Mouse (Mus musculus) forebrain, embryonic 14.5 days (tissue): ENCODE measurements at regions not wholly inside any gene's neighbourhood (a gene's known extent, or its start where the extent isn't known, plus 50 kb on each side); places are given as distances from the start of the nearest gene placed in this dataset.
A peak's percentile ranks its signal among the peaks of the same experiment; 100 is the strongest.

Experiments
- ATAC-seq: fragments of 200-750 bp; cut with Nextera tagmentation; 2 replicates; pipeline ENCODE4 v1.8.0; 2017; ENCODE audit warnings: mild to moderate bottlenecking, moderate library complexity
- DNase-seq: peaks from one replicate; pipeline ENCODE4 v3.0.0-alpha.2; 2015; ENCODE audit warnings: low spot score
- H3K27ac ChIP-seq: fragments of 300-500 bp; sonication (generic); 2 replicates; pipeline ENCODE4 v1.5.1; 2014; ENCODE audit warnings: low read depth, mild to moderate bottlenecking, control low read depth, low read length, moderate library complexity
- H3K27me3 ChIP-seq: fragments of 300-500 bp; sonication (generic); replicated peaks from 2 replicates; pipeline ENCODE4 v1.6.1; 2014; ENCODE audit warnings: low read length, control low read depth, mixed read lengths; ENCODE audit not compliant: control insufficient read depth, insufficient read depth
- H3K36me3 ChIP-seq: fragments of 300-500 bp; sonication (generic); 2 replicates; pipeline ENCODE4 v1.6.1; 2014; ENCODE audit warnings: low read length, control low read depth; ENCODE audit not compliant: control insufficient read depth, insufficient read depth
- H3K4me1 ChIP-seq: fragments of 300-500 bp; sonication (generic); 2 replicates; pipeline ENCODE4 v1.6.1; 2014; ENCODE audit warnings: antibody characterized with exemption, low read length, control low read depth; ENCODE audit not compliant: control insufficient read depth, insufficient read depth
- H3K4me2 ChIP-seq: fragments of 300-500 bp; sonication (generic); 2 replicates; pipeline ENCODE4 v1.6.1; 2014; ENCODE audit warnings: mild to moderate bottlenecking, control low read depth, low read length
- H3K4me3 ChIP-seq: fragments of 300-500 bp; sonication (generic); 2 replicates; pipeline ENCODE4 v1.5.1; 2014; ENCODE audit warnings: low read depth, low read length, control low read depth
- H3K9ac ChIP-seq: fragments of 300-500 bp; sonication (generic); 2 replicates; pipeline ENCODE4 v1.6.1; 2014; ENCODE audit warnings: mild to moderate bottlenecking, low read length, control low read depth, moderate library complexity
- H3K9me3 ChIP-seq: fragments of 300-500 bp; sonication (generic); replicated peaks from 2 replicates; pipeline ENCODE4 v1.6.1; 2016; ENCODE audit warnings: low read length, control low read depth, mixed read lengths; ENCODE audit not compliant: control insufficient read depth
- WGBS: fragments of 180-500 bp; shearing (Covaris S2); extraction: QIAGEN DNeasy Blood & Tissue Kit; methylation state at CpG from one replicate; pipeline ENCODE4 v1.1.7; 2014; 5-methylcytosine and 5-hydroxymethylcytosine counted together

GRCm38 (mm10) chr8:89680341-89680740, 636.4 kb upstream of the Sall1 start:
- Histone ChIP-seq H3K4me1 (peaks cover 6% of the 10 kb centered on the region), H3K4me3 (no peak overlapping the region), H3K4me2 (no peak overlapping the region), H3K9ac (no peak overlapping the region), H3K27ac (no peak overlapping the region), H3K27me3 (no peaks in the 10 kb centered on the region), H3K9me3 (no peaks in the 10 kb centered on the region), H3K36me3 (no peaks in the 10 kb centered on the region)
- DNase-seq = no peak
- WGBS = 66% methylated on average over 5 of the region's 5 CpGs
- ATAC-seq = no peak

DNA sequence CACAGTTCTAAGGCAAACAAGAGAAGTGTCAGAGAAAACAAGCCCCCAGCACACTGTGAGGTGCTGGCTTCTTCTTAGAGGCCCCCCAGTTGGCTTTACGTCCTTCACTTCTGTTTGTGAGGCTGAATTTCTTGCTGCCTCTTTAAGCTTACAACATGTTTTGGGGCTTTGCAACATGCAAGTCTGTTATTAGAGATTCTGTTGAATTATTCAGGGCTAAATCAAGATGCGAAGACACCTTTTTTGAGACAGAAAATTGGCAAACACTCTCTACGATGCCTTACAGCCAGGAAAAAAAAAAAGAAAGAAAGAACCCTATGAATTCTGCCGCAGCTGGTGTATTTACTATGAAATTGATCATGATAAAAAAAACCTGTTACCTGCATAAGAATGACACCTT, 635.6 kb upstream of the Sall1 start:
- Histone ChIP-seq H3K4me1 (peaks cover 6% of the 10 kb centered on the region), H3K9ac (no peak overlapping the region), H3K27me3 (no peaks in the 10 kb centered on the region), H3K4me2 (no peak overlapping the region), H3K27ac (no peak overlapping the region), H3K9me3 (no peaks in the 10 kb centered on the region), H3K4me3 (no peak overlapping the region), H3K36me3 (no peaks in the 10 kb centered on the region)
- ATAC-seq (no peak), DNase-seq (peak; percentile 72)
- WGBS = 18% methylated on average over 4 of the region's 4 CpGs

DNA sequence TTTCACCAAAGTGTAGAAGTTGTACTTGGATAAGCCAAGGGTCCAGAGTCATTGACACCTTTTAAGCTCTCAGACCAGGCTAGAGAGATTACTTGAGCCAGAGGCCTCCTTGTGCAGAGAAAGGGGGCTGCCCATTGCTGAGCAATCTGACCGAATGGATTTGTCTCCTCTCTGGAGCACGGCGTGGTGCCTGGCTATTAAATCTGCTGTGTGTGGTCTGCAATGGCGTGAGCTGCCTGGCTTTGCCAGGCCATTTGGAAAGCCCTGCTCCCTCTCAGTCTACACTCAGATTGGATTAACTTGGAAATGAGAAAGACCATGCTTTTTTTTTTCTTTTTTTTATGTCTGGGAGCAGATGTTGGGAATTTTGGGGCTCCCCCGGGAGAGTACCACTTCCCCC, 633.3 kb upstream of the Sall1 start:
- H3K9me3 ChIP-seq = no peaks in the 10 kb centered on the region
- 19% methylated on average over 5 of the region's 5 CpGs for WGBS
- peaks cover 6% of the 10 kb centered on the region for H3K4me1 ChIP-seq
- no peak overlapping the region for H3K4me3 ChIP-seq
- no peak overlapping the region for H3K4me2 ChIP-seq
- H3K27ac ChIP-seq = no peak overlapping the region
- H3K27me3 ChIP-seq = no peaks in the 10 kb centered on the region
- no peaks in the 10 kb centered on the region for H3K36me3 ChIP-seq
- DNase-seq (no peak), ATAC-seq (no peak)
- H3K9ac ChIP-seq = no peak overlapping the region

GRCm38 (mm10) chr8:89673911-89674310, 629.9 kb upstream of the Sall1 start:
- ATAC-seq (peak; percentile 20; the same call in 1 of the 2 replicates), DNase-seq (peak; percentile 70)
- Histone ChIP-seq H3K9me3 (no peaks in the 10 kb centered on the region), H3K27ac (no peak overlapping the region), H3K36me3 (no peaks in the 10 kb centered on the region), H3K9ac (no peak overlapping the region), H3K27me3 (no peaks in the 10 kb centered on the region), H3K4me2 (no peak overlapping the region), H3K4me1 (no peaks in the 10 kb centered on the region), H3K4me3 (no peak overlapping the region)
- WGBS = 76% methylated on average over 4 of the region's 4 CpGs

GRCm38 (mm10) chr8:89672631-89673030, 628.7 kb upstream of the Sall1 start:
- Histone ChIP-seq H3K9me3 (no peaks in the 10 kb centered on the region), H3K36me3 (no peaks in the 10 kb centered on the region), H3K4me1 (no peaks in the 10 kb centered on the region), H3K27me3 (no peaks in the 10 kb centered on the region), H3K4me2 (no peak overlapping the region), H3K27ac (no peak overlapping the region), H3K9ac (no peak overlapping the region), H3K4me3 (no peak overlapping the region)
- DNase-seq (no peak), ATAC-seq (no peak)
- WGBS = 62% methylated on average over 5 of the region's 5 CpGs

- 93% methylated on average over 9 of the region's 9 CpGs for WGBS
- no peak overlapping the region for H3K9ac ChIP-seq
- no peaks in the 10 kb centered on the region for H3K36me3 ChIP-seq
- H3K4me2 ChIP-seq = no peak overlapping the region
- no peaks in the 10 kb centered on the region for H3K9me3 ChIP-seq
- no peak for ATAC-seq
- no peaks in the 10 kb centered on the region for H3K27me3 ChIP-seq
- no peak overlapping the region for H3K27ac ChIP-seq
- no peak for DNase-seq
- H3K4me3 ChIP-seq = no peak overlapping the region
- H3K4me1 ChIP-seq = no peaks in the 10 kb centered on the region
Observed at GRCm38 (mm10) chr8:89664911-89665689, 621.1 kb upstream of the Sall1 start.

- Histone ChIP-seq H3K9me3 (no peaks in the 10 kb centered on the region), H3K4me2 (no peak overlapping the region), H3K27ac (no peak overlapping the region), H3K4me3 (no peak overlapping the region), H3K9ac (no peak overlapping the region), H3K36me3 (no peaks in the 10 kb centered on the region), H3K27me3 (no peaks in the 10 kb centered on the region), H3K4me1 (no peaks in the 10 kb centered on the region)
- no peak for ATAC-seq
- 86% methylated on average over 10 of the region's 10 CpGs for WGBS
- DNase-seq = no peak
Observed at GRCm38 (mm10) chr8:89663859-89664258, 619.9 kb upstream of the Sall1 start.

DNA sequence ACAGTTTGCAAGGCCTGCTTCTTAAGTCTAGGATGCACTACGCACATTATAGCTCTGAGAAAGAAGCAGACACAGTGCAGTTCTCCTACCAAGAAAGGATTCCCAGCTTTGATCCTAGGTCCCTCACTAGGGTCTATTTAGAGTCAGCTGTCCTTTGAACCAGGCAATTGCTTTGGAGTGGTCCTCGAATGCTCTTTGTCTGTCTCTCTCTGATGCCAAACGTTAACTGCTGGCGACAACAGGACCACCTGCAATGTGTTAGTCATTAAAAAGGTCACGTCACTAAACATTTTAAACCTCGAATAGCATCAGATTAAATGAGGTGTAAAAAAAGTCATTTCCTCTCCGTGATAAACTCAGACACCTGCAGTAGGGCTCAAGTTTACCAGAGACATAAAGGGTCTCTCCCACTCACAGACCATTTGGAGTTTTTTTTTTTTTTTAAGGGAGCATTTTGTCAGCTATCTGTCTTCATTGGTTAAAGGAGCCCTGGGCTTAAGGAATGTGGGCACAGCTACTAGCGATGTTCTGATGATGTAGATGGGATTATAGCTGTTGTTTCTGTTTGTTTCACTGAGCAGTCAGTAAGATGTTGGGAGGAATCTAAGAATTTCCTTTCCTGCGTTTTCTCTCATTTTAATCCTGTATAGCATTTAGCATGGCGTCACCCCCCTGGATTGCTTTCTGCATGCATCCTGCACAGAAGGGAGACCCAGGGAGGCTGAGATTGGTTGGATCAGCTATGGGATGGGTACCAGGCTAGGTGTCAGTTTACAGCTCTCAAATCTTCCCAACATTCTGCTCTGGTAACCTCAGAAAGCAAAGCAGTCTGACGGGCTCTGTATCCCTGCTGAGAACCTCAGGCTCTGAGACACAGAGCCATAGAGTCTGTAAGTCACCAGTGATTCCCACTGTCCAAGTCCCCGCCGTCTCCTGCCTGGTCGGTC, 615.3 kb upstream of the Sall1 start:
- H3K9ac ChIP-seq = no peak overlapping the region
- 24% methylated on average over 14 of the region's 14 CpGs for WGBS
- no peak for ATAC-seq
- no peak for DNase-seq
- H3K4me1 ChIP-seq = peaks cover 2% of the 10 kb centered on the region; the same call in 1 of the 2 replicates
- no peaks in the 10 kb centered on the region for H3K27me3 ChIP-seq
- H3K4me2 ChIP-seq = no peak overlapping the region
- no peak overlapping the region for H3K27ac ChIP-seq
- no peak overlapping the region for H3K4me3 ChIP-seq
- H3K9me3 ChIP-seq = no peaks in the 10 kb centered on the region
- H3K36me3 ChIP-seq = no peaks in the 10 kb centered on the region

DNA sequence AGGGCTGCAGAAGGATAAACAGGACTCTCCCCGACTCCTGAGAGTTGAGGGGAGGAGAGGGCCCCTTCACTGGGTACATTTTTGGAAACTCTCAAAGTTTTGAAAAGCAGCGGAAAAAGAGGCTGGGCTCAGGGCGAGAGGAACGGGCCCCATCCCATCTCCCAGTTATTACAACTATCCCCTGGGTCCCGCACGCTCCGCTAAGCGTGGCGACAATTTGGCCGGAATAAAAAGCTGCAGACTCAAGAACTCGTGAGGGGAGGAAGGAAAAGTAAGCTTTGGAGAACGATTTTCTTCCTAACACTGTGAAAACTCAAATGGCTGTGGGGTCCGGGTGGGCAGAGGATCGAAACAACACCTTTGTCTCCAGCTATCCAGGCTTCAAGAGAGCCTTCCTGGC, 611.4 kb upstream of the Sall1 start:
- 44% methylated on average over 14 of the region's 14 CpGs for WGBS
- no peak overlapping the region for H3K4me2 ChIP-seq
- peak; percentile 22 for DNase-seq

More for the DNA sequence above, 611.4 kb upstream of the Sall1 start:
- Histone ChIP-seq H3K9ac (no peak overlapping the region), H3K4me3 (no peak overlapping the region), H3K9me3 (no peaks in the 10 kb centered on the region), H3K36me3 (no peaks in the 10 kb centered on the region), H3K27ac (no peak overlapping the region), H3K4me1 (peaks cover 2% of the 10 kb centered on the region; the same call in 1 of the 2 replicates), H3K27me3 (no peaks in the 10 kb centered on the region)
- ATAC-seq = no peak
